Mouse (Mus musculus) midbrain, embryonic 14.5 days (tissue): ENCODE results near the gene Zscan2. TPM values are rescaled to one million over a fixed set of nuclear protein-coding genes. Genes with fewer than 3 reads are reported as not detected.

Experiments
- ATAC-seq: fragments of 200-750 bp; cut with Nextera tagmentation; 2 replicates; pipeline ENCODE4 v1.8.0; 2017; ENCODE audit warnings: moderate number of reproducible peaks, moderate library complexity; ENCODE audit not compliant: low FRiP score, low TSS enrichment
- DNase-seq: peaks from one replicate; pipeline ENCODE4 v3.0.0-alpha.2; 2015
- H3K27ac ChIP-seq: fragments of 300-500 bp; sonication (generic); replicated peaks from 2 replicates; pipeline ENCODE4 v1.5.1; 2014; ENCODE audit warnings: mild to moderate bottlenecking, low read depth, low read length, moderate library complexity
- H3K27me3 ChIP-seq: fragments of 300-500 bp; sonication (generic); 2 replicates; pipeline ENCODE4 v1.6.1; 2014; ENCODE audit warnings: low read length, control low read depth, mixed read lengths; ENCODE audit not compliant: control insufficient read depth, insufficient read depth
- H3K36me3 ChIP-seq: fragments of 300-500 bp; sonication (generic); 2 replicates; pipeline ENCODE4 v1.6.1; 2014; ENCODE audit warnings: low read length, control low read depth; ENCODE audit not compliant: control insufficient read depth, insufficient read depth
- H3K4me1 ChIP-seq: fragments of 300-500 bp; sonication (generic); 2 replicates; pipeline ENCODE4 v1.6.1; 2014; ENCODE audit warnings: mild to moderate bottlenecking, antibody characterized with exemption, low read length, control low read depth; ENCODE audit not compliant: control insufficient read depth, insufficient read depth
- H3K4me2 ChIP-seq: fragments of 300-500 bp; sonication (generic); 2 replicates; pipeline ENCODE4 v1.6.1; 2014; ENCODE audit warnings: mild to moderate bottlenecking, low read length, moderate library complexity
- H3K4me3 ChIP-seq: fragments of 300-500 bp; sonication (generic); replicated peaks from 2 replicates; pipeline ENCODE4 v1.5.1; 2014; ENCODE audit warnings: low read depth, low read length
- H3K9ac ChIP-seq: fragments of 300-500 bp; sonication (generic); replicated peaks from 2 replicates; pipeline ENCODE4 v1.6.1; 2014; ENCODE audit warnings: mild to moderate bottlenecking, low read length, moderate library complexity
- H3K9me3 ChIP-seq: fragments of 300-500 bp; sonication (generic); 2 replicates; pipeline ENCODE4 v1.6.1; 2016; ENCODE audit warnings: low read length, control low read depth, mixed read lengths; ENCODE audit not compliant: control insufficient read depth
- WGBS: fragments of 180-500 bp; shearing (Covaris S2); extraction: QIAGEN DNeasy Blood & Tissue Kit; methylation state at CpG from one replicate; pipeline ENCODE4 v1.1.7; 2014; 5-methylcytosine and 5-hydroxymethylcytosine counted together
- polyA plus RNA-seq: library from polyadenylated mRNA; unstranded; fragments of >200 nt; fragmentation: Nextera tagmentation; extraction: Ambion mirVana; gene quantifications from 2 replicates; pipeline ENCODE4 v1.2.1, GENCODE M21; 2014

Zscan2 gene
- polyA plus RNA-seq, 1 experiment from 2014 or later = 7.1 TPM

- H3K4me1 ChIP-seq = no peaks in the 10 kb centered on the region
- ATAC-seq = no peak
- no peak for DNase-seq
- H3K27me3 ChIP-seq = no peaks in the 10 kb centered on the region
- H3K4me2 ChIP-seq = no peak overlapping the region
- WGBS = 93% methylated on average over 2 of the region's 2 CpGs
- H3K4me3 ChIP-seq = no peak overlapping the region
- H3K9me3 ChIP-seq = no peaks in the 10 kb centered on the region
- H3K36me3 ChIP-seq = no peaks in the 10 kb centered on the region
- H3K27ac ChIP-seq = no peak overlapping the region
- H3K9ac ChIP-seq = no peak overlapping the region
Observed at GRCm38 (mm10) chr7:80849267-80849666, 11.5 kb upstream of the Zscan2 start.

GRCm38 (mm10) chr7:80849710-80850109 lies 11.0 kb upstream of the Zscan2 start:
- no peaks in the 10 kb centered on the region for H3K9me3 ChIP-seq
- H3K4me1 ChIP-seq = no peaks in the 10 kb centered on the region
- no peak overlapping the region for H3K27ac ChIP-seq
- no peak overlapping the region for H3K4me2 ChIP-seq
- WGBS = 25% methylated on average over 4 of the region's 4 CpGs
- H3K36me3 ChIP-seq = no peaks in the 10 kb centered on the region
- H3K27me3 ChIP-seq = no peaks in the 10 kb centered on the region
- no peak overlapping the region for H3K4me3 ChIP-seq
- ATAC-seq = peak; percentile 31; the same call in 1 of the 2 replicates
- H3K9ac ChIP-seq = no peak overlapping the region
- peak; percentile 85 for DNase-seq

- DNase-seq = no peak
- H3K4me1 ChIP-seq = no peaks in the 10 kb centered on the region
- H3K36me3 ChIP-seq = no peaks in the 10 kb centered on the region
- no peak overlapping the region for H3K9ac ChIP-seq
- no peak overlapping the region for H3K27ac ChIP-seq
- H3K4me2 ChIP-seq = no peak overlapping the region
- no peak overlapping the region for H3K4me3 ChIP-seq
- no peaks in the 10 kb centered on the region for H3K9me3 ChIP-seq
- no peak for ATAC-seq
- H3K27me3 ChIP-seq = no peaks in the 10 kb centered on the region
- 81% methylated on average over 5 of the region's 5 CpGs for WGBS
Observed at GRCm38 (mm10) chr7:80850520-80850919, 10.2 kb upstream of the Zscan2 start.

GRCm38 (mm10) chr7:80853218-80853617 lies 7.5 kb upstream of the Zscan2 start:
- 96% methylated on average over 3 of the region's 3 CpGs for WGBS
- no peaks in the 10 kb centered on the region for H3K4me1 ChIP-seq
- no peak for ATAC-seq
- no peaks in the 10 kb centered on the region for H3K9me3 ChIP-seq
- no peak overlapping the region for H3K27ac ChIP-seq
- no peaks in the 10 kb centered on the region for H3K27me3 ChIP-seq
- no peak for DNase-seq
- H3K4me2 ChIP-seq = no peak overlapping the region
- H3K9ac ChIP-seq = no peak overlapping the region
- no peak overlapping the region for H3K4me3 ChIP-seq
- H3K36me3 ChIP-seq = no peaks in the 10 kb centered on the region

- Histone ChIP-seq H3K9me3 (no peaks in the 10 kb centered on the region), H3K36me3 (no peaks in the 10 kb centered on the region), H3K4me2 (no peak overlapping the region), H3K4me1 (0 out of 2 replicates have a peak, but pooled peaks cover 3% of the 10 kb centered on the region), H3K27ac (no peak overlapping the region), H3K4me3 (no peak overlapping the region), H3K27me3 (no peaks in the 10 kb centered on the region), H3K9ac (no peak overlapping the region)
- DNase-seq (no peak), ATAC-seq (no peak)
Observed at GRCm38 (mm10) chr7:80855316-80855715, 5.4 kb upstream of the Zscan2 start.

GRCm38 (mm10) chr7:80857181-80857580 lies 3.5 kb upstream of the Zscan2 start:
- Histone ChIP-seq H3K4me2 (no peak overlapping the region), H3K36me3 (no peaks in the 10 kb centered on the region), H3K27ac (no peak overlapping the region), H3K4me3 (no peak overlapping the region), H3K4me1 (peaks cover 10% of the 10 kb centered on the region), H3K9me3 (no peaks in the 10 kb centered on the region), H3K9ac (no peak overlapping the region), H3K27me3 (no peaks in the 10 kb centered on the region)
- ATAC-seq = no peak
- WGBS = 34% methylated on average over 6 of the region's 6 CpGs
- peak; percentile 83 for DNase-seq

GRCm38 (mm10) chr7:80860227-80860626 lies 493 bp upstream of the Zscan2 start:
- Histone ChIP-seq H3K27me3 (no peaks in the 10 kb centered on the region), H3K4me1 (peaks cover 38% of the 10 kb centered on the region), H3K9me3 (no peaks in the 10 kb centered on the region), H3K9ac (peak overlapping the region; percentile 94), H3K4me2 (peak overlapping the region; percentile 77), H3K4me3 (peak overlapping the region; percentile 85), H3K36me3 (peaks cover 17% of the 10 kb centered on the region), H3K27ac (peak overlapping the region; percentile 41; the same call in 1 of the 2 replicates)
- peak; percentile 60; the same call in 1 of the 2 replicates for ATAC-seq
- peak; percentile 89 for DNase-seq
- WGBS = under 1% methylated on average over 13 of the region's 13 CpGs

- Histone ChIP-seq H3K27ac (no peak overlapping the region), H3K4me2 (peak overlapping the region; percentile 81), H3K9me3 (no peaks in the 10 kb centered on the region), H3K9ac (no peak overlapping the region), H3K4me3 (peak overlapping the region; percentile 85; the same call in 1 of the 2 replicates), H3K36me3 (peaks cover 37% of the 10 kb centered on the region), H3K4me1 (peaks cover 43% of the 10 kb centered on the region), H3K27me3 (no peaks in the 10 kb centered on the region)
- DNase-seq (no peak), ATAC-seq (no peak)
- 83% methylated on average over 2 of the region's 2 CpGs for WGBS
Observed at GRCm38 (mm10) chr7:80862475-80862874, 1.8 kb downstream of the Zscan2 start.

GRCm38 (mm10) chr7:80863520-80863919 lies 2.8 kb downstream of the Zscan2 start:
- Histone ChIP-seq H3K36me3 (peaks cover 48% of the 10 kb centered on the region), H3K9me3 (no peaks in the 10 kb centered on the region), H3K4me2 (peak overlapping the region; percentile 81), H3K4me3 (peak overlapping the region; percentile 85), H3K27ac (no peak overlapping the region), H3K9ac (peak overlapping the region; percentile 12; the same call in 1 of the 2 replicates), H3K4me1 (peaks cover 43% of the 10 kb centered on the region), H3K27me3 (no peaks in the 10 kb centered on the region)
- DNase-seq (no peak), ATAC-seq (no peak)
- WGBS = 90% methylated on average over 5 of the region's 5 CpGs
